Mouse (Mus musculus) heart, embryonic 13.5 days (tissue): ENCODE measurements around the gene Gm2916. TPM values are rescaled to one million over a fixed set of nuclear protein-coding genes. Genes with fewer than 3 reads are reported as not detected.
"Not testable (repeated sequence)": the region's sequence is repeated elsewhere in the genome, so short reads cannot be mapped to it uniquely, and the experiment has no call there.

Source experiments
- ATAC-seq: fragments of 200-750 bp; cut with Nextera tagmentation; 2 replicates; pipeline ENCODE4 v1.8.0; 2017; ENCODE audit warnings: moderate TSS enrichment; ENCODE audit not compliant: insufficient number of reproducible peaks, low FRiP score, low TSS enrichment; ENCODE audit errors: extremely low read depth
- H3K27ac ChIP-seq: fragments of 300-500 bp; sonication (generic); replicated peaks from 2 replicates; pipeline ENCODE4 v1.5.1; 2015; ENCODE audit warnings: moderate library complexity, mild to moderate bottlenecking, inconsistent platforms
- H3K27me3 ChIP-seq: fragments of 300-500 bp; sonication (generic); replicated peaks from 2 replicates; pipeline ENCODE4 v1.6.1; 2015; ENCODE audit warnings: mild to moderate bottlenecking, inconsistent platforms
- H3K36me3 ChIP-seq: fragments of 300-500 bp; sonication (generic); 2 replicates; pipeline ENCODE4 v1.6.1; 2015; ENCODE audit warnings: mild to moderate bottlenecking, inconsistent platforms
- H3K4me1 ChIP-seq: fragments of 300-500 bp; sonication (generic); 2 replicates; pipeline ENCODE4 v1.6.1; 2015; ENCODE audit warnings: inconsistent platforms
- H3K4me2 ChIP-seq: fragments of 300-500 bp; sonication (generic); 2 replicates; pipeline ENCODE4 v1.6.1; 2015; ENCODE audit warnings: inconsistent platforms, mild to moderate bottlenecking, moderate library complexity
- H3K4me3 ChIP-seq: fragments of 300-500 bp; sonication (generic); 2 replicates; pipeline ENCODE4 v1.5.1; 2015; ENCODE audit warnings: moderate library complexity, mild to moderate bottlenecking, inconsistent platforms
- H3K9ac ChIP-seq: fragments of 300-500 bp; sonication (generic); 2 replicates; pipeline ENCODE4 v1.6.1; 2015; ENCODE audit warnings: inconsistent platforms, mild to moderate bottlenecking, moderate library complexity
- H3K9me3 ChIP-seq: fragments of 300-500 bp; sonication (generic); 2 replicates; pipeline ENCODE4 v1.6.1; 2016; ENCODE audit warnings: inconsistent platforms
- WGBS: fragments of 180-500 bp; shearing (Covaris S2); methylation state at CpG from one replicate; pipeline ENCODE4 v1.1.7; 2015; ENCODE audit warnings: mixed read lengths; 5-methylcytosine and 5-hydroxymethylcytosine counted together
- polyA plus RNA-seq: library from polyadenylated mRNA; unstranded; fragments of >200 nt; fragmentation: Nextera tagmentation; extraction: Ambion mirVana; gene quantifications from 2 replicates; pipeline ENCODE4 v1.2.1, GENCODE M21; 2015

The Gm2916 gene
- 0.24 TPM in 1 of 2 replicates, not detected in the other for polyA plus RNA-seq

GRCm38 (mm10) chr14:3883872-3884271 is at the start of gene Gm2916:
TSS of gene Gm2916 (plus strand) at chr14:3884172.
- no CpG with 5 or more reads among the region's 1 CpGs for WGBS
- H3K4me3 ChIP-seq, H3K4me1 ChIP-seq, H3K27me3 ChIP-seq, H3K27ac ChIP-seq, H3K4me2 ChIP-seq, H3K36me3 ChIP-seq, ATAC-seq, H3K9ac ChIP-seq, H3K9me3 ChIP-seq: not testable (repeated sequence)

GRCm38 (mm10) chr14:3845945-3846344 is 38.0 kb upstream of the Gm2916 start, which contains the start of gene Gm3033:
TSS of gene Gm3033 (plus strand) at chr14:3846245.
- H3K4me2 ChIP-seq, H3K9ac ChIP-seq, H3K36me3 ChIP-seq, H3K27ac ChIP-seq, H3K27me3 ChIP-seq, H3K4me1 ChIP-seq, H3K4me3 ChIP-seq, H3K9me3 ChIP-seq, ATAC-seq: not testable (repeated sequence)
- WGBS: no CpG with 5 or more reads among the region's 2 CpGs

DNA sequence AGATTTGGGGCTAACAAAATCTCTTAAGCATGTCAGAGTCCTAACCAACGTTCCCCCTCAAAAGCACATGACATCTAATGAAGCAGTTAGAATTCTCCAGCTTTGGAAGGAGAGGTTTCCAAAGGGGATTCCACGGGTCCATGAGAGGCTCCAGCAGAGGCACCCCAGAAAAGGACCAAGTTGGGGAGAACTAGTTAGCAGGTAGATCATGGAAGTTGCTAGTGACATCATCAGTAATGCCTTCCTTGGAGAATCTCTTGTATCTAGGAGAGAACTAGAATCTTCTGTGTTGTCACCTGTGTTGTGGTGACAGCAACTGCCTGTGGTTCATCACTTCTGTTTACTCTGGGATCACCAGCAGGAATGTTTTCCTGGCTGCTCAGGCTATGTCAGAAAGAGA is 47.5 kb downstream of the Gm2916 start, which contains the start of gene Gm3029:
Gene Gm3029, plus strand, starts transcription at position 301 of the 400 bp plus-strand sequence.
- H3K9me3 ChIP-seq, H3K4me2 ChIP-seq, ATAC-seq, H3K36me3 ChIP-seq, H3K9ac ChIP-seq, H3K27me3 ChIP-seq, H3K27ac ChIP-seq, H3K4me3 ChIP-seq, H3K4me1 ChIP-seq: not testable (repeated sequence)
- WGBS: 86% methylated on average over 1 of the region's 2 CpGs

GRCm38 (mm10) chr14:3963247-3963646 is 79.3 kb downstream of the Gm2916 start, which contains the start of gene Gm3095:
TSS of gene Gm3095 (plus strand) at chr14:3963547.
- H3K9me3 ChIP-seq, H3K4me3 ChIP-seq, H3K4me2 ChIP-seq, H3K9ac ChIP-seq, H3K27me3 ChIP-seq, ATAC-seq, H3K27ac ChIP-seq, H3K36me3 ChIP-seq, H3K4me1 ChIP-seq: not testable (repeated sequence)
- no CpG with 5 or more reads among the region's 2 CpGs for WGBS

Other genes starting within 250 kb of the Gm2916 start
- not detected in 2 replicates for gene Gm3012, start 249.7 kb upstream of the Gm2916 start, polyA plus RNA-seq
- 7.0 and 7.8 TPM in 2 replicates for gene Gm3020, start 232.1 kb upstream of the Gm2916 start, polyA plus RNA-seq
- not detected in 2 replicates for gene Gm3043, start 195.4 kb upstream of the Gm2916 start, polyA plus RNA-seq
- 3.3 and 4.0 TPM in 2 replicates for gene Gm3002, start 74.1 kb upstream of the Gm2916 start, polyA plus RNA-seq
- 0.37 TPM in 1 of 2 replicates, not detected in the other for gene Gm3033, start 37.9 kb upstream of the Gm2916 start, polyA plus RNA-seq
- gene Gm3029, start 47.6 kb downstream of the Gm2916 start, polyA plus RNA-seq: not detected in 2 replicates
- 0.29 and 0.55 TPM in 2 replicates for gene Gm3095, start 79.4 kb downstream of the Gm2916 start, polyA plus RNA-seq
- not detected in 2 replicates for gene Gm3099, start 114.2 kb downstream of the Gm2916 start, polyA plus RNA-seq
- gene Gm5796, start 139.8 kb downstream of the Gm2916 start, polyA plus RNA-seq: 0.24 and 1.2 TPM in 2 replicates
- gene Gm3115, start 199.9 kb downstream of the Gm2916 start, polyA plus RNA-seq: 0.10 TPM in 1 of 2 replicates, not detected in the other
- gene Gm8108, start 226.4 kb downstream of the Gm2916 start, polyA plus RNA-seq: 0.37 and 0.68 TPM in 2 replicates